Mouse (Mus musculus) liver, embryonic 13.5 days (tissue): Measurements from ENCODE around the gene Amz2. TPM values are rescaled to one million over a fixed set of nuclear protein-coding genes. Genes with fewer than 3 reads are reported as not detected.

Experiments used
- ATAC-seq: fragments of 200-750 bp; cut with Nextera tagmentation; 2 replicates; pipeline ENCODE4 v1.8.0; 2017; ENCODE audit warnings: low read depth, mild to moderate bottlenecking, moderate number of reproducible peaks, moderate library complexity
- DNase-seq: peaks from one replicate; pipeline ENCODE4 v3.0.0; 2022
- H3K27ac ChIP-seq: fragments of 300-500 bp; sonication (generic); 2 replicates; pipeline ENCODE4 v1.5.1; 2015; ENCODE audit warnings: moderate library complexity, mild to moderate bottlenecking, inconsistent platforms
- H3K27me3 ChIP-seq: fragments of 300-500 bp; sonication (generic); 2 replicates; pipeline ENCODE4 v1.6.1; 2015; ENCODE audit warnings: mild to moderate bottlenecking, inconsistent platforms
- H3K36me3 ChIP-seq: fragments of 300-500 bp; sonication (generic); 2 replicates; pipeline ENCODE4 v1.6.1; 2015; ENCODE audit warnings: mild to moderate bottlenecking, inconsistent platforms
- H3K4me1 ChIP-seq: fragments of 300-500 bp; sonication (generic); replicated peaks from 2 replicates; pipeline ENCODE4 v1.6.1; 2015; ENCODE audit warnings: inconsistent platforms
- H3K4me2 ChIP-seq: fragments of 300-500 bp; sonication (generic); 2 replicates; pipeline ENCODE4 v1.6.1; 2015; ENCODE audit warnings: inconsistent platforms, mild to moderate bottlenecking, moderate library complexity
- H3K4me3 ChIP-seq: fragments of 300-500 bp; sonication (generic); replicated peaks from 2 replicates; pipeline ENCODE4 v1.5.1; 2015; ENCODE audit warnings: mild to moderate bottlenecking, inconsistent platforms
- H3K9ac ChIP-seq: fragments of 300-500 bp; sonication (generic); 2 replicates; pipeline ENCODE4 v1.6.1; 2015; ENCODE audit warnings: mild to moderate bottlenecking, inconsistent platforms
- H3K9me3 ChIP-seq: fragments of 300-500 bp; sonication (generic); replicated peaks from 2 replicates; pipeline ENCODE4 v1.6.1; 2016; ENCODE audit warnings: inconsistent platforms
- WGBS: fragments of 180-500 bp; shearing (Covaris S2); methylation state at CpG from one replicate; pipeline ENCODE4 v1.1.7; 2015; ENCODE audit not compliant: insufficient replicate concordance; 5-methylcytosine and 5-hydroxymethylcytosine counted together
- polyA plus RNA-seq: library from polyadenylated mRNA; unstranded; fragments of >200 nt; fragmentation: Nextera tagmentation; extraction: Ambion mirVana; gene quantifications from 2 replicates; pipeline ENCODE4 v1.2.1, GENCODE M21; 2015

Amz2 gene
- polyA plus RNA-seq, 1 experiment from 2014 or later = 14.6 TPM

GRCm38 (mm10) chr11:109422263-109422662, 3.5 kb upstream of the Amz2 start:
- 84% methylated on average over 4 of the region's 4 CpGs for WGBS
- Histone ChIP-seq H3K4me1 (peaks cover 45% of the 10 kb centered on the region), H3K4me3 (no peak overlapping the region), H3K27ac (no peak overlapping the region), H3K4me2 (no peak overlapping the region), H3K9me3 (peaks cover 4% of the 10 kb centered on the region; the same call in 1 of the 2 replicates), H3K36me3 (no peaks in the 10 kb centered on the region), H3K27me3 (no peaks in the 10 kb centered on the region), H3K9ac (no peak overlapping the region)
- ATAC-seq = no peak
- no peak for DNase-seq

GRCm38 (mm10) chr11:109423294-109423693, 2.5 kb upstream of the Amz2 start:
- Histone ChIP-seq H3K27me3 (no peaks in the 10 kb centered on the region), H3K4me2 (no peak overlapping the region), H3K27ac (peak overlapping the region; percentile 71), H3K36me3 (0 out of 2 replicates have a peak, but pooled peaks cover 1% of the 10 kb centered on the region), H3K9ac (no peak overlapping the region; the same call in 1 of the 2 replicates), H3K9me3 (peaks cover 4% of the 10 kb centered on the region; the same call in 1 of the 2 replicates), H3K4me1 (peaks cover 46% of the 10 kb centered on the region), H3K4me3 (no peak overlapping the region)
- DNase-seq (no peak), ATAC-seq (no peak)
- WGBS = 46% methylated on average over 1 of the region's 1 CpGs

- H3K4me2 ChIP-seq = peak overlapping the region; percentile 91
- 0% methylated on average over 11 of the region's 11 CpGs for WGBS
- peak overlapping the region; percentile 80 for H3K9ac ChIP-seq
- H3K27me3 ChIP-seq = no peaks in the 10 kb centered on the region
- H3K27ac ChIP-seq = peak overlapping the region; percentile 90
- H3K4me3 ChIP-seq = peak overlapping the region; percentile 79
- H3K9me3 ChIP-seq = peaks cover 4% of the 10 kb centered on the region; the same call in 1 of the 2 replicates
- DNase-seq = no peak
- H3K4me1 ChIP-seq = peaks cover 39% of the 10 kb centered on the region
- H3K36me3 ChIP-seq = peaks cover 31% of the 10 kb centered on the region
- no peak for ATAC-seq
Observed at GRCm38 (mm10) chr11:109426272-109426586, 483 bp downstream of the Amz2 start.

GRCm38 (mm10) chr11:109427353-109427752, 1.6 kb downstream of the Amz2 start:
- H3K27ac ChIP-seq = no peak overlapping the region
- H3K9ac ChIP-seq = no peak overlapping the region
- H3K4me2 ChIP-seq = peak overlapping the region; percentile 91
- ATAC-seq (no peak), DNase-seq (no peak)
- H3K4me3 ChIP-seq = no peak overlapping the region
- peaks cover under 1% of the 10 kb centered on the region; the same call in 1 of the 2 replicates for H3K9me3 ChIP-seq
- H3K27me3 ChIP-seq = no peaks in the 10 kb centered on the region
- WGBS = 92% methylated on average over 5 of the region's 5 CpGs
- H3K4me1 ChIP-seq = peaks cover 39% of the 10 kb centered on the region
- H3K36me3 ChIP-seq = peaks cover 37% of the 10 kb centered on the region

DNA sequence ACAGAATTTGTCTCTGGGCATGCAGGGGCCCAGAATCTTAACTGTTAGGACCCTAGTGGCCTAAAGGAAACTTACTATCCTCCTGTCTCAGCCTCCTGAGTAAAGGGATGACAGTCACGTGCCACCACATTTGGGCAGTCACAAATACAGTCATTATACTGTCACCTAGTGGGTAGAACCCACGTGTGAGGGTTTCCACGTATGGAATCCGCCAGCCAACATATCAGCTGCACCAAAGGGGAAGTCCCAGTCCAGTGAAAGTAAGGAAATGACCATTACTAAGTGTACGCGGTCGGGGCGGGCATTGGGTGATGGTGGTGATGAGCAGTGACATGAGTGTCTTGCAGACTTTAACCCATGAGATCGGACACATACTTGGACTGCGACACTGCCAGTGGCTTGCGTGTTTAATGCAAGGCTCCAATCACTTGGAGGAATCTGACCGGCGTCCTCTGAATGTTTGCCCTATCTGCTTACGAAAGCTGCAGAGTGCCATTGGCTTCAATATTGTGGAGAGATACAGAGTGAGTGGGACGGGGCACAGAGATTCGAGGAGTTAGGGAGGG, 8.6 kb downstream of the Amz2 start:
- 78% methylated on average over 16 of the region's 16 CpGs for WGBS
- Histone ChIP-seq H3K4me1 (peaks cover 8% of the 10 kb centered on the region), H3K4me2 (no peak overlapping the region), H3K27ac (no peak overlapping the region), H3K4me3 (no peak overlapping the region), H3K9ac (no peak overlapping the region), H3K27me3 (no peaks in the 10 kb centered on the region), H3K36me3 (peaks cover 67% of the 10 kb centered on the region), H3K9me3 (no peaks in the 10 kb centered on the region)
- DNase-seq (no peak), ATAC-seq (no peak)

DNA sequence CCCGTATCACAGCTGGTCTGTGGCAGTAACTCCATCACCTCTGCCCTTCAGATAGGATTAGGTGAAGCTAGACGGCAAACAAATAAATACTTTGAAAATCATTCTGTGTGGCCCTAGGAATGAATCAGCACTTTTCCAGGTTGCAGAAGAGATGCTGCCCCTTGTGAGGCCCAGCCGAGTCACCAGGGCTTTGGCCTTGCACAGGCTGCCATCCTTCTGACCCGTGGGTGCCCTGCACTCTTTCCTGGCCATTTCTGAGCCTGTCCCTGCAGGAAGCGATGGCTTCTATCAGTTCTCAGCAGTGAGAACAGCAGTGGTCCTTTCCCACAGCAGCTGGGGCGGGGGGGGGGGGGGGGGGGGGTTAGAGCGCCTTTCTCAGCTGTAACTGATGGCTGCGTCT, 11.1 kb downstream of the Amz2 start:
- DNase-seq = no peak
- Histone ChIP-seq H3K27ac (no peak overlapping the region), H3K36me3 (peaks cover 44% of the 10 kb centered on the region), H3K4me1 (peaks cover 26% of the 10 kb centered on the region), H3K27me3 (no peaks in the 10 kb centered on the region), H3K4me3 (no peak overlapping the region), H3K9me3 (no peaks in the 10 kb centered on the region), H3K4me2 (no peak overlapping the region), H3K9ac (no peak overlapping the region)
- 66% methylated on average over 7 of the region's 8 CpGs for WGBS
- ATAC-seq = no peak

DNA sequence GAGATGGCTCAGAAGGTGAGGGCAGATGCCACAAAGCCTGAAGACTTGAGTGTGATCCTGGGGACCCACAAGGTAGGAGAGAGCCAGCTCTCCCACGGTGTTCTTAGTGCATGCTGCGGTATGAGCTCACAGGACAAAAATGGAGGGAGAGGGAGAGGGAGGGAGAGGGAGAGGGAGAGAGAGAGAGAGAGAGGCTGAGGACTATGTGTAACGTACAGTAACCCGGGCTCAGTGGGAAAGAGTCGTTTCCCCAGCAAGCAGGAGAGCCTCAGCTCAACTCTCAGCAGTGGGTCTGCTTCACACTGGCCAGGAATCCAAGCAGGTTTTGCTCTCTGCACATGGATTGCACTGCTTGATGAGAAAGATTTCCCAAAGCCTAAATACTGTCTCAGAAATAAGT, 13.5 kb downstream of the Amz2 start:
- DNase-seq = no peak
- WGBS = 29% methylated on average over 5 of the region's 5 CpGs
- H3K27me3 ChIP-seq = no peaks in the 10 kb centered on the region
- peaks cover 36% of the 10 kb centered on the region for H3K4me1 ChIP-seq
- no peaks in the 10 kb centered on the region for H3K9me3 ChIP-seq
- peak overlapping the region; percentile 76; the same call in 1 of the 2 replicates for H3K9ac ChIP-seq
- H3K36me3 ChIP-seq = peaks cover 32% of the 10 kb centered on the region
- ATAC-seq = no peak; the same call in 1 of the 2 replicates
- 0 out of 2 replicates have a peak overlapping the region, but pooled peaks have one; percentile 66 for H3K4me3 ChIP-seq
- peak overlapping the region; percentile 89 for H3K4me2 ChIP-seq
- no peak overlapping the region for H3K27ac ChIP-seq

DNA sequence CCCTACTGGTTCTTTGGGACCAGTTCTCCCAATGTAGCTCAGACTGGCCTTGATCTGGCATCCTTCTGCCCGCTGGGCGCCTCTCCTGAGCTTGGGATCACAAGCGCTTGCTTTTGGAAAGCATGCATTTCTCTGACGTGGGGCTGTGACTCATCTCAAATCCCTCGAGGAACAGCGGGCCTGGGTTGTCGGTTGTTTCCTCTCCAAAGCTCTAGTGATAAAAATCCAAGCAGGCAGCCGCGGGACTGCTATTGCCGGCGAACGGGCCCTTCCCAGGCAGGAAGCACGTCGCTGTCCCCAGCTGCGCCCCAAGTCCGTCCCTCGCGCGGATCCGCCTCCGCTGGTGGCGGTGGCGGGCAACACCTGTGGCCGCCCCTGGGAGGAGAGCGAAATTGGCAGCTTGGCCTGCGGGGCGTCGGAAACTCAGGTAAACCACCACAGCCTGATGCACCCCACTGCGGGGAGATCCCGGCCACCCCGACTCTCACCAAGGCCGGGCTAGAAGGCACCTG, 14.1 kb downstream of the Amz2 start:
- H3K4me2 ChIP-seq = peak overlapping the region; percentile 89
- 2% methylated on average over 32 of the region's 32 CpGs for WGBS
- peak; percentile 78 for ATAC-seq
- H3K4me1 ChIP-seq = peaks cover 43% of the 10 kb centered on the region
- H3K27me3 ChIP-seq = no peaks in the 10 kb centered on the region
- peak overlapping the region; percentile 66 for H3K4me3 ChIP-seq
- no peaks in the 10 kb centered on the region for H3K9me3 ChIP-seq
- peak; percentile 54 for DNase-seq
- peak overlapping the region; percentile 76 for H3K9ac ChIP-seq
- peaks cover 25% of the 10 kb centered on the region for H3K36me3 ChIP-seq
- H3K27ac ChIP-seq = peak overlapping the region; percentile 18; the same call in 1 of the 2 replicates

GRCm38 (mm10) chr11:109440641-109441040, 14.9 kb downstream of the Amz2 start:
- DNase-seq = no peak
- ATAC-seq = no peak
- no peaks in the 10 kb centered on the region for H3K9me3 ChIP-seq
- peak overlapping the region; percentile 66 for H3K4me3 ChIP-seq
- H3K36me3 ChIP-seq = peaks cover 18% of the 10 kb centered on the region
- no peaks in the 10 kb centered on the region for H3K27me3 ChIP-seq
- WGBS = 39% methylated on average over 4 of the region's 4 CpGs
- no peak overlapping the region for H3K27ac ChIP-seq
- peak overlapping the region; percentile 76; the same call in 1 of the 2 replicates for H3K9ac ChIP-seq
- H3K4me2 ChIP-seq = peak overlapping the region; percentile 89
- H3K4me1 ChIP-seq = peaks cover 50% of the 10 kb centered on the region

DNA sequence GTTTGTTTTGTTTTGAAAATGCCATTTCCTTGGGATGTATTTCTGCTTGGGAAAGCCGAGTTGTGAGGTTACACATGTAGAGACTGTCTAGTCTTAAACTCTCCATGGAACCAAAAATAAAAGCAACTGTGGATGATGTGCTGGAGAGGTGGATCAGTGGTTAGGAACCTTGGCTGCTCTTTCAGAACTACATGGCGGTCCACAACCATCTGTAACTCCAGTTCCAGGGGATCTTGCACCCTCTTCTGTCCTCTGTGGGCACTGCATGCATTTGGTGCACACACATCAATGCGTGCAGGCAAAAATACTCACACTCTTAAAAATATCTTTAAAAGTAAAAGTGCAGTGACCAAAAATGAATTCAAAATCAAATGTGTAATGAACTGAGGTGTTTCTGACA, 15.4 kb downstream of the Amz2 start:
- Histone ChIP-seq H3K27me3 (no peaks in the 10 kb centered on the region), H3K27ac (no peak overlapping the region), H3K4me3 (no peak overlapping the region), H3K9me3 (no peaks in the 10 kb centered on the region), H3K36me3 (peaks cover 13% of the 10 kb centered on the region), H3K4me2 (peak overlapping the region; percentile 89), H3K9ac (no peak overlapping the region), H3K4me1 (peaks cover 54% of the 10 kb centered on the region)
- 48% methylated on average over 3 of the region's 3 CpGs for WGBS
- DNase-seq (peak; percentile 40), ATAC-seq (no peak)

DNA sequence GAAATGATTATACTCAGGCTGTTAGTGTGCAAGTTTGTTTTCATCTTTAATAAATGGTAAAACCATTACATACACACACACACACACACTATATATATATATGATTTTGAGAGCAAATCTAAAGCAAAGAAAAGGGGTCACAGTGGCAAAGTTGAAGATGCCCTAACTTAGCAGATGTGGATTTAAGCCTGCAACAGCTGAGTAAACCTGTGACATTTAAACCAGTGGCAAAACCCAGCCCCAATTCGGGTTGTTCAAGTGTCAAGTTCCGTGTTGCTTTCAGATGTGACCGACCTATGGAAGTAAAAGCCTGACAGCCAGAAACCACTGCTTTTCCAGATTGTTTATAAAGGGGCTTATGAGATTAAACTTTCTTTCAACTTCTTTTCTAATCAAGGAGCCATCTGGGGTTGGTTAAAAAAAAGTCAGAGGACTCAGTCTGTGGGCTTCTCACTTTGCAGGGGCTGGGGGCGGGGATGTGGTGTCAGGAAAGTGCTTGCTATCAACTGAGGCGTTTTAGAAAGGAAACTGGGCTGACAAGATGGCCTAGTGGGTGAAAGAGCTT, 16.5 kb downstream of the Amz2 start:
- Histone ChIP-seq H3K4me3 (no peak overlapping the region), H3K9me3 (no peaks in the 10 kb centered on the region), H3K9ac (no peak overlapping the region), H3K27me3 (no peaks in the 10 kb centered on the region), H3K36me3 (peaks cover 6% of the 10 kb centered on the region), H3K4me1 (peaks cover 55% of the 10 kb centered on the region), H3K27ac (no peak overlapping the region), H3K4me2 (no peak overlapping the region)
- 36% methylated on average over 5 of the region's 5 CpGs for WGBS
- ATAC-seq (no peak), DNase-seq (no peak)
